Mouse (Mus musculus): ENCODE measurements around the gene Cd22.

Cd22 gene

GRCm38 (mm10) chr7:30821532-30821931 is 58.6 kb downstream of the Cd22 start:
- DNase-seq (ENCODE audit: extremely low spot score, low read depth, low spot score) = no peak

DNA sequence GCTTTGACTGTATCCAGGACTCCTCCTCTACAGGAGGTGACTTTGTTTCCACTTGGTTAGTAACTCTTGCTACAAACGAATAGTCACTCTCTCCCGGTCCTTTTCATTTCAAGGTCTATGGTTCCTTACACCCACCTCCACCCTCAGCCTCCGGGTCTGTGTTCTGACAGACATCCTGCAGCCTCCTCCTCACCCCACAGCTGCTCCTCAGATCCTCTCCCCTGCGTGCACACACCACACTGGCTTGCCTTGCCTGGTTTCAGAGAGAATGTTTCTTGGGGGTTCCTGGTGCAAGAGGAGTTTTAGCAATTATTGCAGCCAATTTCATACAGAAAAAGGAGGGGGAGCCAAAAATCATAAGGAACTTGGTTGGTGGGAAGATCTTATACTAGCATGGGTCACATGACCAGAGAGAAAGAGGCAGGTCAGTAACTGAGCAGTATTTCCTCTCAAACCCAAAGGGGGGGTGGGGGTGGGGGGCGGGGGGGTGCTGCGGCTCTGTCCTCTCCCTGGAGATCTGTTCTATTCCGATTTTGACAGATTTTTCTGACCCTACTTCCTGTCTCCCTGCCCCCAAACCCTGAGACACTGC is 59.2 kb downstream of the Cd22 start:
- DNase-seq (ENCODE audit: extremely low spot score, low read depth, low spot score) = no peak

DNA sequence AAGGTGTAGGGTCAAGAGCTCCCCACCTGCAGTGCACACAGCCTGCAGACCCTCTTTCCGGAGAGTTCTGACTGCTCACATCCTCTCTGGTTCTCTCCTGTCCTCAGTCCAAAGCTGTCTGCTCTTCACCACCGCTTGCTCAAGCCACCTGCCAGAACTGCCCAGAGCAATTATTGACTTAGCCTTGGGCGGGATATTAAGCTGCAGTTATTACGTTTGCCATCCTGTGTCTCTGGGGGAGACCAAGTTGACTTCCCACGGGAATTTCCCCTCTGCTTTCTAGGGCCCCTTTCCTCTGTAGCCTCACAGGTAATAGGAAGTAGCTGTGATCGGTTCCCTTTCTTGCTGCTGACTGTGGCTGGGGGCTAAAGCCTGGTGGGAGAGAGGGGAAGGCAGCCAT is 60.0 kb downstream of the Cd22 start:
- no peak for DNase-seq (ENCODE audit: extremely low spot score, low read depth, low spot score)
